Mouse (Mus musculus) neutrophil, adult 5-6 weeks (primary cell): ENCODE results near the gene Tas2r130. TPM values are rescaled to one million over a fixed set of nuclear protein-coding genes. Genes with fewer than 3 reads are reported as not detected.
"Not testable (repeated sequence)": the region's sequence is repeated elsewhere in the genome, so short reads cannot be mapped to it uniquely, and the experiment has no call there.

Experiments used
- ATAC-seq: fragments of 151-379, 151-347 bp; 2 replicates; pipeline ENCODE4 v1.8.0; 2017; ENCODE audit warnings: mild to moderate bottlenecking, moderate TSS enrichment; ENCODE audit not compliant: insufficient number of reproducible peaks, poor library complexity, low FRiP score, severe bottlenecking; ENCODE audit errors: extremely low read depth
- total RNA-seq: library from RNA; stranded (forward); fragments of 200-1000 nt; gene quantifications from 2 replicates; pipeline ENCODE4 v1.2.3, GENCODE M21; 2017

Gene Tas2r130
- not detected in 2 replicates for total RNA-seq

- ATAC-seq: no peak
These were observed at the start of gene Tas2r130 for GRCm38 (mm10) chr6:131630812-131631211. Gene Tas2r130 (minus strand): TSS chr6:131630912.

GRCm38 (mm10) chr6:131678786-131679185 lies 48.1 kb upstream of the Tas2r130 start, which contains the start of gene Tas2r106:
Gene Tas2r106 (minus strand): TSS chr6:131678886.
- no peak for ATAC-seq

- ATAC-seq: no peak
These were observed 29.3 kb upstream of the Tas2r130 start, which contains the start of gene Tas2r107 for GRCm38 (mm10) chr6:131660049-131660448. Gene Tas2r107 (minus strand): TSS chr6:131660149.

GRCm38 (mm10) chr6:131609956-131610355 lies 20.8 kb downstream of the Tas2r130 start:
- not testable (repeated sequence) for ATAC-seq

- ATAC-seq: no peak
These were observed 25.9 kb downstream of the Tas2r130 start for GRCm38 (mm10) chr6:131604821-131605220.

Other genes with a start within 250 kb of the Tas2r130 start
- gene Ybx3, start 242.4 kb downstream of the Tas2r130 start, total RNA-seq: 42.6 and 46.3 TPM in 2 replicates
- gene 5430401F13Rik, start 144.5 kb downstream of the Tas2r130 start, total RNA-seq: not detected in 2 replicates
- gene Gm6619, start 144.5 kb downstream of the Tas2r130 start, total RNA-seq: not detected in 2 replicates
- gene Tas2r107, start 29.2 kb upstream of the Tas2r130 start, total RNA-seq: not detected in 2 replicates
- not detected in 2 replicates for gene Tas2r106, start 48.0 kb upstream of the Tas2r130 start, total RNA-seq
- not detected in 2 replicates for gene Tas2r104, start 54.8 kb upstream of the Tas2r130 start, total RNA-seq
- not detected in 2 replicates for gene Tas2r105, start 56.6 kb upstream of the Tas2r130 start, total RNA-seq
- not detected in 2 replicates for gene Tas2r114, start 59.2 kb upstream of the Tas2r130 start, total RNA-seq